Mouse (Mus musculus) lung, embryonic 15.5 days (tissue): ENCODE measurements around the gene Ube2r2. TPM values are rescaled to one million over a fixed set of nuclear protein-coding genes. Genes with fewer than 3 reads are reported as not detected.

ENCODE experiments used
- ATAC-seq: fragments of 200-750 bp; cut with Nextera tagmentation; 2 replicates; pipeline ENCODE4 v1.8.0; 2017; ENCODE audit warnings: moderate number of reproducible peaks, borderline replicate concordance; ENCODE audit not compliant: low FRiP score, low TSS enrichment; ENCODE audit errors: extremely low read depth
- H3K27ac ChIP-seq: fragments of 300-500 bp; sonication (generic); 2 replicates; pipeline ENCODE4 v1.5.1; 2015; ENCODE audit warnings: moderate library complexity, mild to moderate bottlenecking, inconsistent platforms
- H3K27me3 ChIP-seq: fragments of 300-500 bp; sonication (generic); 2 replicates; pipeline ENCODE4 v1.6.1; 2015; ENCODE audit warnings: inconsistent platforms
- H3K36me3 ChIP-seq: fragments of 300-500 bp; sonication (generic); 2 replicates; pipeline ENCODE4 v1.6.1; 2015; ENCODE audit warnings: inconsistent platforms
- H3K4me1 ChIP-seq: fragments of 300-500 bp; sonication (generic); 2 replicates; pipeline ENCODE4 v1.6.1; 2015; ENCODE audit warnings: inconsistent platforms
- H3K4me2 ChIP-seq: fragments of 300-500 bp; sonication (generic); 2 replicates; pipeline ENCODE4 v1.6.1; 2015; ENCODE audit warnings: inconsistent platforms, mild to moderate bottlenecking, moderate library complexity
- H3K4me3 ChIP-seq: fragments of 300-500 bp; sonication (generic); 2 replicates; pipeline ENCODE4 v1.5.1; 2015; ENCODE audit warnings: mild to moderate bottlenecking, inconsistent platforms
- H3K9ac ChIP-seq: fragments of 300-500 bp; sonication (generic); 2 replicates; pipeline ENCODE4 v1.6.1; 2015; ENCODE audit warnings: inconsistent platforms
- H3K9me3 ChIP-seq: fragments of 300-500 bp; sonication (generic); 2 replicates; pipeline ENCODE4 v1.6.1; 2016; ENCODE audit warnings: inconsistent platforms
- WGBS: fragments of 180-500 bp; shearing (Covaris S2); methylation state at CpG from one replicate; pipeline ENCODE4 v1.1.7; 2015; 5-methylcytosine and 5-hydroxymethylcytosine counted together
- polyA plus RNA-seq: library from polyadenylated mRNA; unstranded; fragments of >200 nt; fragmentation: Nextera tagmentation; extraction: Ambion mirVana; gene quantifications from 2 replicates; pipeline ENCODE4 v1.2.1, GENCODE M21; 2015

Gene Ube2r2
- polyA plus RNA-seq, 1 experiment from 2014 or later = 82.0 TPM

DNA sequence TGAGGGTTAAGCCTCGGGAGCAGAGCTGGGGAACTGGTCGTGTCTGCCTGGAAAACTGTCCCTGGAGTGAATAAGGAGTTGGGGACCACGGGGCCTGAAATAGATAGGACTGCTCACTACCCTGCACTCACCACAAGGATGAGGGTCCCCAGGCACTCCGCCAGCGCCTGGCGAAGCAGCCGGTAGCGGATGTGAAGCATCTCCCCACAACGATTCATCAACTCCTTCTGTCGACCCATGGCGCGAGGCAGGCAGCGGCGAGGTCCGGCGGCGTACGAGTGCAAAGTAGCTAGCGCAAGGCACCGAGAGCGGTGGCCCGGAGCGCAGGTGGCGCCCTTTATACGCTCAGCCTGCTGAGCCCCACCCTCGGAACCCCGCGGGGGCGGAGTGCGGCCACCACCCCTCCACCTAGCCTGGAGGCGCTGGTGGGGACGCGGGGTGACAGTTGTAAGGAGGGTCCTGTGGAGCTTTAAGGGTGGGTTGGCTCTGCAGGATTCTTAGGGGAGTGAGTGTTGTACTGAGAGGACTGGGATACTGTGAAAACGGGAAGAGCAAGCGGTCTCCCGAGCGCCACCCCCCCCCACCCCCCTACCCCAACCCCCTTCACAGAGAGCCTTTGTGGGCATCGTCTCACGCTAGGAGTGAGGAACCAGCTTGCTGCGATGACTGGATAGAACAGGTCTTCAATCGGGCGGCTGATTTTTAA lies 37.5 kb upstream of the Ube2r2 start, which contains the start of gene Aqp3:
Aqp3 (minus strand) TSS at position 313 of the 706 bp plus-strand sequence.
- H3K27me3 ChIP-seq = peaks cover 30% of the 10 kb centered on the region
- H3K36me3 ChIP-seq = no peaks in the 10 kb centered on the region
- H3K9ac ChIP-seq = peak within 1 kb of the TSS; percentile 18; the same call in 1 of the 2 replicates
- under 1% methylated on average over 42 of the region's 42 CpGs for WGBS
- H3K4me2 ChIP-seq = peak within 1 kb of the TSS; percentile 86
- H3K4me3 ChIP-seq = peak within 1 kb of the TSS; percentile 40
- H3K4me1 ChIP-seq = peaks cover 38% of the 10 kb centered on the region
- H3K9me3 ChIP-seq = no peaks in the 10 kb centered on the region
- ATAC-seq = peak; percentile 46; the same call in 1 of the 2 replicates
- no peak within 1 kb of the TSS for H3K27ac ChIP-seq

DNA sequence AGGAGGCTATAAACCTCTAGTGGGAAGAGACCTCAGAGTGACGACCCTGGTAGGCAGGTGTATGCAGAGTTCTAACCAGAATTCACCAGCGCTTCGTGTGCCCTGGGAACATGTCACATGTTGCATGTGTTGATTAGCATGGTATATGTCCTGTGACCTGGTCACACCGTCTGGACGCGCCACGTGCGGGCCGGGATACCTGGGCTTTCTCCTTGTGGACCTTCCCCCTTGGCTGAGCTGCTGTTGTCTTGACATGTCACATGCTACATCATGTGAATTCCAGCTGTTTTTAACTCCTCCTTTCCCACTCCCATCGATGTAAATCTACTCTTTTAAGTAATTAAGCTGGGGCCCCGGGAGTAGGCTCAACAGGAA lies 37.0 kb upstream of the Ube2r2 start:
- ATAC-seq = no peak
- H3K9ac ChIP-seq = no peak overlapping the region

DNA sequence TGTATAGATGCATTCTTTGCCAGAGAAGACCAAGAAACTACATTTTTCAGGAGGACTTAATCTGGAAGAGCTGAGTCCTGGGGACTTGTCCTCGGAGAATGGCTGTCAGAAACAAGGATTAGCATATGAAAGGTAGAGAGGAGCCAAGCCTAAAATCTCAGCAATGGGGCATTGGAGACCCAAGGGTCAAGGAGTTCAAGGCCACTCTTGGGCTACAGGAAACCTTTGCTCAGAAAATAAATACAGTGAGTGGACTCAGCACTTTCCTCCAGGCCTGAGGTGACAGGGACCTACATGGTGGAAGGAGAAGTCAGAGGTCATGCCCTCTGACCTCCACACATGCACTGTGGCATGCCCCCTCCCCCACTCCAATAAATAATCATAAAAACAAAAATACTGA lies 34.6 kb upstream of the Ube2r2 start:
- WGBS = 64% methylated on average over 1 of the region's 1 CpGs
- Histone ChIP-seq H3K4me1 (peaks cover 23% of the 10 kb centered on the region), H3K4me2 (no peak overlapping the region), H3K27ac (no peak overlapping the region), H3K4me3 (no peak overlapping the region), H3K36me3 (no peaks in the 10 kb centered on the region), H3K9me3 (no peaks in the 10 kb centered on the region), H3K27me3 (peaks cover 30% of the 10 kb centered on the region), H3K9ac (no peak overlapping the region)
- ATAC-seq = no peak

More for the DNA sequence above, 37.0 kb upstream of the Ube2r2 start:
- H3K4me3 ChIP-seq = peak overlapping the region; percentile 40; the same call in 1 of the 2 replicates
- no peak overlapping the region for H3K27ac ChIP-seq
- H3K9me3 ChIP-seq = no peaks in the 10 kb centered on the region
- H3K36me3 ChIP-seq = no peaks in the 10 kb centered on the region
- H3K27me3 ChIP-seq = peaks cover 30% of the 10 kb centered on the region
- peak overlapping the region; percentile 86 for H3K4me2 ChIP-seq
- H3K4me1 ChIP-seq = peaks cover 38% of the 10 kb centered on the region
- 9% methylated on average over 11 of the region's 11 CpGs for WGBS

DNA sequence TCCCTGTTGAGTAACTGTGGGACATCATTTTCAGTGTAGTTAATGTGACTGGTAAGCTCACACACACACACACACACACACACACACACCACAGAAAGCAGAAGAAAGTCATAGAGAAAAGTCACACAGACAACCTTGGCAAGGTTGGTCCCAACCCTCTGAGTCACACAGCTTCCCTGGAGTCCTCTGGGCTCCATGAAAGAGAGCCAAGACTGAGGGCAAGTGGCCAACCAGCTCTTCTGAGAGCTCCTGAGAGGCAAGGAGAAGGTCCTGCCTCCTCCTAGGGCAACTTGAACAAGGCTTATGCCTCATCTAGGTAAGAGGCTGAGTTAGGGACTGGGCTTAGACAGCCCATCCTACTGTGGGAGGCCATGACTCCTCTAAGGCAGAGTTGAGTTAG lies 32.6 kb upstream of the Ube2r2 start:
- Histone ChIP-seq H3K27me3 (peaks cover 19% of the 10 kb centered on the region), H3K36me3 (no peaks in the 10 kb centered on the region), H3K9me3 (no peaks in the 10 kb centered on the region), H3K4me3 (no peak overlapping the region), H3K27ac (no peak overlapping the region), H3K4me2 (no peak overlapping the region), H3K9ac (no peak overlapping the region), H3K4me1 (peaks cover 9% of the 10 kb centered on the region)
- ATAC-seq = no peak

GRCm38 (mm10) chr4:41107440-41107839 lies 28.1 kb upstream of the Ube2r2 start:
- Histone ChIP-seq H3K4me3 (no peak overlapping the region), H3K4me2 (no peak overlapping the region), H3K27ac (no peak overlapping the region), H3K36me3 (no peaks in the 10 kb centered on the region), H3K9me3 (no peaks in the 10 kb centered on the region), H3K9ac (no peak overlapping the region), H3K4me1 (no peaks in the 10 kb centered on the region), H3K27me3 (no peaks in the 10 kb centered on the region)
- WGBS = 52% methylated on average over 4 of the region's 4 CpGs
- no peak for ATAC-seq

DNA sequence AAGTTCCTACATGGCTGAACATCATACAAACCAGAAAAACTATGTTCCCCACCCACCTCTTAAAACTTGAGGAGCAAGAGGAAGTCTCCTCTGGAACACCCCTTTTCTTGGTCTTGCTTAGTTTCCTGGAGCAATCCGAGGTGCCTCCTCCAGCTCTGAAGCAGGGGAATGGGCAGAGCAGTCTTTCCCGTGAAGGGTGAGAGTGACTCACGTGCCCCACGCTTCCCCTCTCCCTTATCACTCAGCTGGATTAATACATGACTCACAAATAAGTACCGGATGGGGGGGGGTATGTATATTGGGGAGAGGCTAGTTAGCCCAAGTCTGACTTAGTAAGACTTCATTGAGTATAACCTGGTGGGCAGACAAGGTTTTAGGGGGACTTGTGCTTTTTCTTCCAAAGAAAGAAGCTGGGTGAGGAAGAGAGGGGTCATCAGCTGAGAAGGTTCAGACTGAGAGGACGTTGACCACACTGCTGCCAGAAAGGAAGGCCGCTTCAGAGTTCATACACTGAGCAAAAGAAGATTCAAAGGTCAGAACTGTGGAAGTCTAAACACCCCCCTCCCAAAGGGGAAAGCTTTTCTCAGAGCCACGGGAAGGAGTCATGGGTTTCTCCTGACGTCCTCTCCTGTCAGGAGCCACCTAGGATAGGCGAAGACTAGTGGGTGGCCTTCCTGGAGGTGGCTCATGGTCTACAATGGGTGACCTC lies 26.7 kb upstream of the Ube2r2 start:
- Histone ChIP-seq H3K4me2 (no peak overlapping the region), H3K9me3 (no peaks in the 10 kb centered on the region), H3K27ac (no peak overlapping the region), H3K27me3 (no peaks in the 10 kb centered on the region), H3K9ac (no peak overlapping the region), H3K36me3 (0 out of 2 replicates have a peak, but pooled peaks cover 1% of the 10 kb centered on the region), H3K4me1 (no peaks in the 10 kb centered on the region), H3K4me3 (no peak overlapping the region)
- 70% methylated on average over 10 of the region's 10 CpGs for WGBS
- no peak for ATAC-seq

DNA sequence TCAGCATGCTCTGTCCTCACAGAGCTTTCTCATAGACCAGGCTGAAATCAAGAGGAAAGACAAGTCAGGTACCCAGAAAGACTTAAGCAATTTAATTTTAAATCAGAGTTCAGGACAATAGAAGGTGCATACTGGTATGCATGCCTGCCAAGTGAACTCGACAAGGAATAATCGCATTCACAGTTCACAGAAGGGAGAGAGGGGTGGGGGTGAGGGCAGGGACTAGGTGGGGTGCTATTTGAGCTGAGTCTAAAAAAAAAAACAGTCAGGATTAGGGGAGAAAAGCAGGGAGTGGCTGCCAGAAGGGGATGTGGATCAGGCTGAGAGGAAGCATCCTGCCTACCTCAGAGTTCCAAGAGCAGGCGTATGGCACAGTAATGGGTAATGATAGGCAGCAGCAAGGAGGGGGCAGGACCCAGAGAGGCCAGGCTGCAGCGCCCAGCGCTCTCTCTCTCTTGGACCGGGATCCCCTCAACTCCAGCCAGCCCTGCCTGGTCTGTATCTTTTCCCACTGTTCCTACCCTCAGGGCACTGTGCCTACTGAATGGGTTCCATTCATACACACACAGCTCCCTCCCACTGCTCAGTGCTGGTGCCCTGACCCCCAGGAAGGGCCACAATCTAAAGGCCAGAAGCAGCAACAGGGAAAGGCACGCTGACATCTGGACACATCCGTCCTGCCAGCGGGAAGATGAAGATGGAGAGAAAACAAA lies 21.0 kb upstream of the Ube2r2 start:
- no peak overlapping the region for H3K9ac ChIP-seq
- WGBS = 85% methylated on average over 9 of the region's 9 CpGs

DNA sequence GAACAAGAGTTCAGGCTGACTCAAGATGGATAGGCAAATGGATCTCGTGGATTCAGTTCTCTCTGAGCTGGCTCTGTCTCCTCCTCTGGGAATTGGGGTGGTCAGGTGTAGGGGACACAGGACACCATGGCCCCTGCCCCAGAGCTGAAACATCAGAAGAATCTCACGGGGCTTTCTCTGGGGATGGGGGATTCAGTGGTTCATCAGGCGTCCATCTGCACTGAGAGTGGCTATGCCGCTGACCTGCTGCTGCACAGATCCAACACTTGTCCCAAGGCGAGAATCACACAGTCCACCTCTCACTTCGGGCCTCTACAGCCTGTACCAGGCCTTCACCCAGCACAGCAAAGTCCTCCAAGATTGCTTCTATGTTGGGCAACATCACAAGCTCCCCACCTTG lies 20.5 kb upstream of the Ube2r2 start:
- no peaks in the 10 kb centered on the region for H3K4me1 ChIP-seq
- no peaks in the 10 kb centered on the region for H3K27me3 ChIP-seq
- H3K4me3 ChIP-seq = no peak overlapping the region
- H3K9ac ChIP-seq = no peak overlapping the region
- no peak for ATAC-seq
- H3K4me2 ChIP-seq = no peak overlapping the region
- WGBS = 86% methylated on average over 6 of the region's 6 CpGs
- peaks cover 53% of the 10 kb centered on the region for H3K36me3 ChIP-seq
- no peaks in the 10 kb centered on the region for H3K9me3 ChIP-seq
- H3K27ac ChIP-seq = no peak overlapping the region

More for the DNA sequence above, 21.0 kb upstream of the Ube2r2 start:
- Histone ChIP-seq H3K27me3 (no peaks in the 10 kb centered on the region), H3K4me1 (no peaks in the 10 kb centered on the region), H3K36me3 (peaks cover 48% of the 10 kb centered on the region), H3K9me3 (no peaks in the 10 kb centered on the region), H3K4me3 (no peak overlapping the region), H3K4me2 (no peak overlapping the region), H3K27ac (no peak overlapping the region)
- no peak for ATAC-seq

GRCm38 (mm10) chr4:41115793-41116192 lies 19.8 kb upstream of the Ube2r2 start:
- H3K9me3 ChIP-seq = no peaks in the 10 kb centered on the region
- H3K4me1 ChIP-seq = no peaks in the 10 kb centered on the region
- H3K27ac ChIP-seq = no peak overlapping the region
- WGBS = 91% methylated on average over 15 of the region's 15 CpGs
- peaks cover 60% of the 10 kb centered on the region for H3K36me3 ChIP-seq
- no peak overlapping the region for H3K4me3 ChIP-seq
- no peak for ATAC-seq
- H3K9ac ChIP-seq = no peak overlapping the region
- no peaks in the 10 kb centered on the region for H3K27me3 ChIP-seq
- H3K4me2 ChIP-seq = no peak overlapping the region

- no peak for ATAC-seq
- no peaks in the 10 kb centered on the region for H3K9me3 ChIP-seq
Observed at GRCm38 (mm10) chr4:41116817-41117216, 18.7 kb upstream of the Ube2r2 start.

GRCm38 (mm10) chr4:41118706-41119292 lies 16.7 kb upstream of the Ube2r2 start:
- Histone ChIP-seq H3K9me3 (no peaks in the 10 kb centered on the region), H3K4me3 (no peak overlapping the region), H3K4me1 (peaks cover 7% of the 10 kb centered on the region), H3K27ac (no peak overlapping the region), H3K27me3 (no peaks in the 10 kb centered on the region), H3K9ac (no peak overlapping the region), H3K36me3 (peaks cover 79% of the 10 kb centered on the region), H3K4me2 (no peak overlapping the region)
- 67% methylated on average over 11 of the region's 11 CpGs for WGBS
- no peak for ATAC-seq

More at GRCm38 (mm10) chr4:41116817-41117216, 18.7 kb upstream of the Ube2r2 start:
- WGBS = 63% methylated on average over 3 of the region's 3 CpGs
- H3K9ac ChIP-seq = no peak overlapping the region
- no peak overlapping the region for H3K27ac ChIP-seq
- H3K36me3 ChIP-seq = peaks cover 70% of the 10 kb centered on the region
- H3K27me3 ChIP-seq = no peaks in the 10 kb centered on the region
- no peak overlapping the region for H3K4me3 ChIP-seq
- no peak overlapping the region for H3K4me2 ChIP-seq
- H3K4me1 ChIP-seq = no peaks in the 10 kb centered on the region
